Mouse (Mus musculus) hindbrain, embryonic 11.5 days (tissue): ENCODE data around the gene Prr29. TPM values are rescaled to one million over a fixed set of nuclear protein-coding genes. Genes with fewer than 3 reads are reported as not detected.

ENCODE experiments used
- ATAC-seq: fragments of 200-750 bp; cut with Nextera tagmentation; 2 replicates; pipeline ENCODE4 v1.8.0; 2017; ENCODE audit warnings: mild to moderate bottlenecking, moderate TSS enrichment, moderate library complexity; ENCODE audit not compliant: low FRiP score
- DNase-seq: peaks from one replicate; pipeline ENCODE4 v3.0.0-alpha.2; 2015; ENCODE audit warnings: low spot score
- H3K27ac ChIP-seq: fragments of 300-500 bp; sonication (generic); 2 replicates; pipeline ENCODE4 v1.5.1; 2014; ENCODE audit warnings: mild to moderate bottlenecking, low read depth, low read length
- H3K27me3 ChIP-seq: fragments of 300-500 bp; sonication (generic); 2 replicates; pipeline ENCODE4 v1.6.1; 2014; ENCODE audit warnings: mild to moderate bottlenecking, low read length, moderate library complexity, mixed read lengths; ENCODE audit not compliant: control insufficient read depth, insufficient read depth
- H3K36me3 ChIP-seq: fragments of 300-500 bp; sonication (generic); 2 replicates; pipeline ENCODE4 v1.6.1; 2014; ENCODE audit warnings: mild to moderate bottlenecking, low read length, moderate library complexity, mixed read lengths; ENCODE audit not compliant: control insufficient read depth, insufficient read depth
- H3K4me1 ChIP-seq: fragments of 300-500 bp; sonication (generic); replicated peaks from 2 replicates; pipeline ENCODE4 v1.6.1; 2014; ENCODE audit warnings: low read length, mixed read lengths; ENCODE audit not compliant: control insufficient read depth, insufficient read depth
- H3K4me2 ChIP-seq: fragments of 300-500 bp; sonication (generic); replicated peaks from 2 replicates; pipeline ENCODE4 v1.6.1; 2014; ENCODE audit warnings: mild to moderate bottlenecking, low read depth, low read length
- H3K4me3 ChIP-seq: fragments of 300-500 bp; sonication (generic); 2 replicates; pipeline ENCODE4 v1.5.1; 2014; ENCODE audit warnings: low read depth, low read length
- H3K9ac ChIP-seq: fragments of 300-500 bp; sonication (generic); 2 replicates; pipeline ENCODE4 v1.6.1; 2014; ENCODE audit warnings: low read depth, low read length
- H3K9me3 ChIP-seq: fragments of 300-500 bp; sonication (generic); 2 replicates; pipeline ENCODE4 v1.6.1; 2016; ENCODE audit warnings: low read length; ENCODE audit not compliant: control insufficient read depth
- WGBS: fragments of 180-500 bp; shearing (Covaris S2); extraction: QIAGEN DNeasy Blood & Tissue Kit; methylation state at CpG from one replicate; pipeline ENCODE4 v1.1.7; 2014; 5-methylcytosine and 5-hydroxymethylcytosine counted together
- polyA plus RNA-seq: library from polyadenylated mRNA; unstranded; fragments of >200 nt; fragmentation: Nextera tagmentation; extraction: Ambion mirVana; gene quantifications from 2 replicates; pipeline ENCODE4 v1.2.1, GENCODE M21; 2014

Prr29 gene
- polyA plus RNA-seq, 1 experiment from 2014 or later, result not detected

GRCm38 (mm10) chr11:106349772-106350171 is 15.5 kb upstream of the Prr29 start:
- Histone ChIP-seq H3K36me3 (no peaks in the 10 kb centered on the region), H3K9ac (no peak overlapping the region), H3K4me2 (no peak overlapping the region), H3K27me3 (no peaks in the 10 kb centered on the region), H3K4me3 (no peak overlapping the region), H3K9me3 (no peaks in the 10 kb centered on the region), H3K4me1 (no peaks in the 10 kb centered on the region), H3K27ac (no peak overlapping the region)
- WGBS, result 86% methylated on average over 6 of the region's 6 CpGs
- DNase-seq, result no peak
- ATAC-seq, result no peak

- no peaks in the 10 kb centered on the region for H3K27me3 ChIP-seq
- no peaks in the 10 kb centered on the region for H3K36me3 ChIP-seq
- no peak overlapping the region for H3K9ac ChIP-seq
- no peak overlapping the region for H3K27ac ChIP-seq
- DNase-seq, result no peak
- H3K4me2 ChIP-seq, result no peak overlapping the region
- 62% methylated on average over 5 of the region's 5 CpGs for WGBS
- H3K4me3 ChIP-seq, result no peak overlapping the region
- H3K4me1 ChIP-seq, result no peaks in the 10 kb centered on the region
- H3K9me3 ChIP-seq, result no peaks in the 10 kb centered on the region
- ATAC-seq, result no peak
Observed at GRCm38 (mm10) chr11:106350853-106351252, 14.4 kb upstream of the Prr29 start.

- no peak overlapping the region for H3K4me3 ChIP-seq
- no peaks in the 10 kb centered on the region for H3K9me3 ChIP-seq
- no peaks in the 10 kb centered on the region for H3K36me3 ChIP-seq
- no peak overlapping the region for H3K27ac ChIP-seq
- H3K9ac ChIP-seq, result no peak overlapping the region
- ATAC-seq (no peak), DNase-seq (no peak)
- no peaks in the 10 kb centered on the region for H3K4me1 ChIP-seq
- WGBS, result 66% methylated on average over 3 of the region's 3 CpGs
- no peaks in the 10 kb centered on the region for H3K27me3 ChIP-seq
- no peak overlapping the region for H3K4me2 ChIP-seq
Observed at GRCm38 (mm10) chr11:106351253-106351652, 14.0 kb upstream of the Prr29 start.

GRCm38 (mm10) chr11:106351941-106352340 is 13.3 kb upstream of the Prr29 start:
- Histone ChIP-seq H3K4me1 (no peaks in the 10 kb centered on the region), H3K36me3 (no peaks in the 10 kb centered on the region), H3K9me3 (no peaks in the 10 kb centered on the region), H3K4me3 (no peak overlapping the region), H3K27me3 (no peaks in the 10 kb centered on the region), H3K4me2 (no peak overlapping the region), H3K27ac (no peak overlapping the region), H3K9ac (no peak overlapping the region)
- 82% methylated on average over 4 of the region's 4 CpGs for WGBS
- no peak for DNase-seq
- ATAC-seq, result no peak

- Histone ChIP-seq H3K9ac (no peak within 1 kb of the TSS), H3K4me3 (no peak within 1 kb of the TSS), H3K27ac (no peak within 1 kb of the TSS), H3K27me3 (no peaks in the 10 kb centered on the region), H3K36me3 (no peaks in the 10 kb centered on the region), H3K4me1 (no peaks in the 10 kb centered on the region), H3K9me3 (no peaks in the 10 kb centered on the region), H3K4me2 (no peak within 1 kb of the TSS)
- DNase-seq, result no peak
- 93% methylated on average over 12 of the region's 12 CpGs for WGBS
- ATAC-seq, result no peak
Observed at GRCm38 (mm10) chr11:106353188-106353587, 12.1 kb upstream of the Prr29 start, which contains the start of gene Scn4a. Gene Scn4a (minus strand): TSS chr11:106353288.

GRCm38 (mm10) chr11:106354181-106354580 is 11.1 kb upstream of the Prr29 start:
- H3K4me2 ChIP-seq, result no peak overlapping the region
- ATAC-seq (no peak), DNase-seq (no peak)
- no peaks in the 10 kb centered on the region for H3K9me3 ChIP-seq
- H3K9ac ChIP-seq, result no peak overlapping the region
- 81% methylated on average over 1 of the region's 1 CpGs for WGBS
- no peaks in the 10 kb centered on the region for H3K4me1 ChIP-seq
- no peaks in the 10 kb centered on the region for H3K27me3 ChIP-seq
- no peak overlapping the region for H3K4me3 ChIP-seq
- no peak overlapping the region for H3K27ac ChIP-seq
- no peaks in the 10 kb centered on the region for H3K36me3 ChIP-seq

GRCm38 (mm10) chr11:106355382-106356128 is 9.7 kb upstream of the Prr29 start:
- WGBS, result 71% methylated on average over 19 of the region's 19 CpGs
- H3K9ac ChIP-seq, result no peak overlapping the region
- no peak overlapping the region for H3K4me2 ChIP-seq
- H3K9me3 ChIP-seq, result no peaks in the 10 kb centered on the region
- no peak overlapping the region for H3K27ac ChIP-seq
- no peaks in the 10 kb centered on the region for H3K27me3 ChIP-seq
- no peaks in the 10 kb centered on the region for H3K4me1 ChIP-seq
- H3K4me3 ChIP-seq, result no peak overlapping the region
- DNase-seq (no peak), ATAC-seq (no peak)
- no peaks in the 10 kb centered on the region for H3K36me3 ChIP-seq

- Histone ChIP-seq H3K27ac (no peak overlapping the region), H3K4me3 (no peak overlapping the region), H3K4me1 (no peaks in the 10 kb centered on the region), H3K36me3 (no peaks in the 10 kb centered on the region), H3K9me3 (no peaks in the 10 kb centered on the region), H3K9ac (no peak overlapping the region), H3K4me2 (no peak overlapping the region), H3K27me3 (no peaks in the 10 kb centered on the region)
- DNase-seq (peak; percentile 57), ATAC-seq (no peak)
- WGBS, result 26% methylated on average over 5 of the region's 5 CpGs
Observed at GRCm38 (mm10) chr11:106359350-106359749, 5.9 kb upstream of the Prr29 start.

- Histone ChIP-seq H3K27me3 (no peaks in the 10 kb centered on the region), H3K4me1 (peaks cover 6% of the 10 kb centered on the region; the same call in 1 of the 2 replicates), H3K36me3 (no peaks in the 10 kb centered on the region), H3K27ac (no peak overlapping the region), H3K9me3 (no peaks in the 10 kb centered on the region), H3K9ac (peak overlapping the region; percentile 15; the same call in 1 of the 2 replicates), H3K4me3 (no peak overlapping the region), H3K4me2 (peak overlapping the region; percentile 28; the same call in 1 of the 2 replicates)
- ATAC-seq (no peak), DNase-seq (peak; percentile 27)
- 6% methylated on average over 11 of the region's 11 CpGs for WGBS
Observed at GRCm38 (mm10) chr11:106364712-106365111, 560 bp upstream of the Prr29 start.
